Mouse (Mus musculus) spleen, adult 2 months (tissue): ENCODE measurements at regions not wholly inside any gene's neighbourhood (a gene's known extent, or its start where the extent isn't known, plus 50 kb on each side); places are given as distances from the start of the nearest gene placed in this dataset.

ENCODE experiments used
- CTCF ChIP-seq: fragments of 200-500 bp; IDR thresholded peaks from 2 replicates; pipeline ENCODE4 v1.5.1; 2011; ENCODE audit warnings: mild to moderate bottlenecking, inconsistent platforms; ENCODE audit not compliant: insufficient read depth, insufficient read length, insufficient replicate concordance; ENCODE audit errors: extremely low read depth
- POLR2A ChIP-seq: fragments of 200-500 bp; IDR thresholded peaks from 2 replicates; pipeline ENCODE4 v1.6.1; 2011; ENCODE audit warnings: low read depth, low read length, inconsistent platforms

GRCm38 (mm10) chr9:32030203-32030602, 85.7 kb upstream of the Arhgap32 start:
- TF ChIP-seq POLR2A: no peak
- no peak for TF ChIP-seq CTCF
